Mouse (Mus musculus) liver, postnatal 0 days (tissue): ENCODE results near the gene Hsd11b1.
A peak's percentile ranks its signal among the peaks of the same experiment; 100 is the strongest.

Experiments
- CTCF ChIP-seq: sonication (generic); IDR thresholded peaks from 2 replicates; pipeline ENCODE4 v1.5.1; 2016; ENCODE audit warnings: antibody characterized with exemption, low read depth
- EP300 ChIP-seq: IDR thresholded peaks from 2 replicates; pipeline ENCODE4 v1.6.1; 2016; ENCODE audit warnings: antibody characterized with exemption, low read depth, mild to moderate bottlenecking

DNA sequence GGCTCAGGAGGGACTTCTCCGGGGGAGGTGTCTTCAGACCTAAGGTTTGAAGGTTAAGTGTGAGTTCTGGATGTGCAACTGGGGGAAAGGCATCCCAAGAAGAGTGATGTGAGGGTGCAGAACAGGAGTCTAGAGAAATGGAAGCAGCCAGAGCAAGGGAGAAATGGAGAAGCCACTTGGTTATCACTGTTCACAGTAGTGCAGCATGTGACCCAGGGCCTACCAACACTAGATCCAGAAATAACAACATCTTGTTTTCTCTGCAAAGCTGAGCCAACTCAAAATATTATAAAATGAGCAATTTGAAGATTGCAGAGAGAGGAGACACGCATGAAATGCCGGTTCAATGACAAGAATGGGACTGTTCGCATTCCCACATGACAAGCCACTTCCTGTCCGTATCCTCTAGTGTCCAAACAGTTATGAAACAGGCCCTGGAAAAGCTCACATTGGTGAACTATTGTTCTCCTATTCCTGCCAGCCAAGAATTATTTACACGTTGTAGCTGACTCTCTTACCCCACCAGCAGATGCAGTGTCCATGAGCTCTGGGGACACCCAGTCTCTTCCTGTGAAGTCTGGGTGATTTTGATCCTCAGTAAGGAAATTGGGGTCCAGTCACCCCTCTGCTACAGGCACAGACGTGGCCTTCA lies 1.9 kb downstream of the Hsd11b1 start:
- peak; percentile 50; the same call in 1 of the 2 replicates for TF ChIP-seq EP300
- TF ChIP-seq CTCF, result no peak
